In genomic region chr14:102092557-102092956, GRCm38 (mm10) we compare ENCODE assay signal across 24 mouse cellular contexts.
"Had no signal": no experiment of that assay in that cellular context is flagged by ENCODE, and none has a peak within 500 bp of the region (broad histone marks: within the 10 kb centered on the region; RNA-seq: fewer than 3 reads in every experiment).

No protein-coding gene starts in this region.

- H3K4me2 ChIP-seq: heart, embryonic 12.5 days; hindbrain, embryonic 13.5 days; hindbrain, embryonic 15.5 days; intestine, embryonic 15.5 days; limb, embryonic 12.5 days had no signal

- H3K9ac ChIP-seq: heart, embryonic 12.5 days; hindbrain, embryonic 13.5 days; hindbrain, embryonic 15.5 days; intestine, embryonic 15.5 days; limb, embryonic 12.5 days had no signal

- H3K27ac ChIP-seq: gastrocnemius, adult 2 months; heart, embryonic 10.5 days; hindbrain, embryonic 10.5 days; hindbrain, embryonic 13.5 days; hindbrain, embryonic 15.5 days; intestine, embryonic 15.5 days; layer of hippocampus, adult 2 months; left cerebral cortex, adult 2 months; limb, embryonic 10.5 days; limb, embryonic 12.5 days had no signal

- H3K36me3 ChIP-seq: heart, embryonic 10.5 days; heart, embryonic 12.5 days; hindbrain, embryonic 10.5 days; hindbrain, embryonic 13.5 days; hindbrain, embryonic 15.5 days; intestine, embryonic 15.5 days; limb, embryonic 10.5 days; limb, embryonic 12.5 days had no signal

- H3K27me3 ChIP-seq: heart, embryonic 12.5 days; hindbrain, embryonic 13.5 days; hindbrain, embryonic 15.5 days; intestine, embryonic 15.5 days; limb, embryonic 12.5 days had no signal

- ATAC-seq: inflammation-experienced regulatory T-cells, adult 6 months; intestine, embryonic 15.5 days; intestine, postnatal 0 days had no signal

- H3K4me1 ChIP-seq: heart, embryonic 10.5 days; hindbrain, embryonic 10.5 days; hindbrain, embryonic 13.5 days; hindbrain, embryonic 15.5 days; intestine, embryonic 15.5 days; limb, embryonic 10.5 days; limb, embryonic 12.5 days had no signal

- H3K9me3 ChIP-seq: heart, embryonic 10.5 days; heart, embryonic 12.5 days; hindbrain, embryonic 10.5 days; hindbrain, embryonic 13.5 days; hindbrain, embryonic 15.5 days; intestine, embryonic 15.5 days; limb, embryonic 10.5 days; limb, embryonic 12.5 days had no signal

- H3K4me3 ChIP-seq: gastrocnemius, adult 2 months; heart, embryonic 10.5 days; heart, embryonic 12.5 days; hindbrain, embryonic 10.5 days; hindbrain, embryonic 13.5 days; hindbrain, embryonic 15.5 days; intestine, embryonic 15.5 days; layer of hippocampus, adult 2 months; left cerebral cortex, adult 2 months; limb, embryonic 10.5 days; limb, embryonic 12.5 days had no signal

- DNase-seq: gastrocnemius, adult 2 months; gastrocnemius, postnatal 10 days; gastrocnemius, postnatal 25 days; heart, adult 18-20 months; heart, postnatal 10 days; heart, postnatal 4 days; kidney, adult 18-20 months; kidney, adult 8-10 months; kidney, postnatal 10 days; kidney, postnatal 25 days; kidney, postnatal 4 days; liver had no signal
